Mouse (Mus musculus): Measurements from ENCODE around the gene Wiz. TPM values are rescaled to one million over a fixed set of nuclear protein-coding genes. Genes with fewer than 3 reads are reported as not detected.

The Wiz gene
- polyA plus RNA-seq, 1 experiment from 2014 or later, result 2.7 TPM

DNA sequence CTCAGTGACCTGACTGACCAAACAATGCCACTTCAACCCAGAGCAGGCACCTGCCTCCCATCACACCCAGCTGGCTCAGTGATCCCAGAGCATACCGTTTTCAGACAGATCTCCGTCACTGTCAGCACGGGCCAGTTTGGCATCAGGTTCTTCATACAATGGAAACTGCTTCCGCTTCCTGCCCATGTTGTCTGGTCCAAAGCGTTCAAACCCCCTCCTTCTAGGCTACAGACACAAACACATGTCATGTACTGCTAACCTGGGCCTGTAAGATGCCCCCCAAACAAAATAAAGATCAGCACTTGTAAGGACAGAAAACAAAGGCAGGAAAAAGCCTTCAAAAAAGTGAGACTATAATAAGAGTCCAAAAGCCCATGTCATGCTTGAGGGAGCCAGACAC, 73.7 kb downstream of the Wiz start:
- WGBS (ENCODE audit: insufficient replicate concordance), result 91% methylated on average over 5 of the region's 5 CpGs
- no peak overlapping the region for H3K27ac ChIP-seq (ENCODE audit: low read depth)
- H3K9ac ChIP-seq (replicated peaks), result no peak overlapping the region
- H3K4me3 ChIP-seq (ENCODE audit: low read depth, low read length), result no peak overlapping the region
- peaks cover 71% of the 10 kb centered on the region for H3K36me3 ChIP-seq (replicated peaks; ENCODE audit: insufficient read depth, low read length)
- no peaks in the 10 kb centered on the region for H3K9me3 ChIP-seq (ENCODE audit: low read length)
- TF ChIP-seq CTCF (IDR thresholded peaks at IDR 0.05; ENCODE audit: low read depth) (no peak), EP300 (IDR thresholded peaks at IDR 0.05; ENCODE audit: low read depth) (no peak)
- no peak for DNase-seq
- ATAC-seq, result no peak
- no peaks in the 10 kb centered on the region for H3K27me3 ChIP-seq (ENCODE audit: insufficient read depth, low read length)
- H3K4me1 ChIP-seq (ENCODE audit: insufficient read depth), result peaks cover 11% of the 10 kb centered on the region; the same call in 1 of the 2 replicates
- no peak overlapping the region for H3K4me2 ChIP-seq (ENCODE audit: low read depth, low read length)

DNA sequence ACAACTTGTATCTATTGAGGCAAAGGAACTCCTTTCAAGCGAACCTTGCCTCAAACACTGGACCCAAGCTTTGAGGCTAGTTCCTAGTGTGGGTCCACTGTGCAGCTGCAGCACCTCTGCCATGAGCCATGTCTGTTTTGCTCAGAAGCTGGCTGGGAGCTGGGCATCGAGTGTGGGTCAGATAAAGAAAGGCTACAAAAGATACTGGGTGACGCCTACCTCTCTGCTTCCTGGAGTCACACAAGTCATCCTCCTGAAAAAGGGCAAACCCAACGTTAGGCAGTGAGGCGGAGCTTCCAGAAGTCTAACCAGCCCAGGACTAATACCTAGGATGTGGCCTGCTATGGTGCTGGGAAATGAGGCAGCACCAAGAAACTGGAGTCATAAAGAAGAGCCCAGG, 75.3 kb downstream of the Wiz start:
- DNase-seq (no peak), ATAC-seq (no peak)
- TF ChIP-seq EP300 (IDR thresholded peaks at IDR 0.05; ENCODE audit: low read depth) (no peak), CTCF (IDR thresholded peaks at IDR 0.05; ENCODE audit: low read depth) (no peak)
- no peaks in the 10 kb centered on the region for H3K9me3 ChIP-seq (ENCODE audit: low read length)
- no peak overlapping the region for H3K9ac ChIP-seq (replicated peaks)
- no peak overlapping the region for H3K4me2 ChIP-seq (ENCODE audit: low read depth, low read length)
- H3K36me3 ChIP-seq (replicated peaks; ENCODE audit: insufficient read depth, low read length), result peaks cover 88% of the 10 kb centered on the region
- H3K4me1 ChIP-seq (ENCODE audit: insufficient read depth), result 0 out of 2 replicates have a peak, but pooled peaks cover 1% of the 10 kb centered on the region
- H3K4me3 ChIP-seq (ENCODE audit: low read depth, low read length), result no peak overlapping the region
- no peaks in the 10 kb centered on the region for H3K27me3 ChIP-seq (ENCODE audit: insufficient read depth, low read length)
- 54% methylated on average over 5 of the region's 5 CpGs for WGBS (ENCODE audit: insufficient replicate concordance)
- no peak overlapping the region for H3K27ac ChIP-seq (ENCODE audit: low read depth)

DNA sequence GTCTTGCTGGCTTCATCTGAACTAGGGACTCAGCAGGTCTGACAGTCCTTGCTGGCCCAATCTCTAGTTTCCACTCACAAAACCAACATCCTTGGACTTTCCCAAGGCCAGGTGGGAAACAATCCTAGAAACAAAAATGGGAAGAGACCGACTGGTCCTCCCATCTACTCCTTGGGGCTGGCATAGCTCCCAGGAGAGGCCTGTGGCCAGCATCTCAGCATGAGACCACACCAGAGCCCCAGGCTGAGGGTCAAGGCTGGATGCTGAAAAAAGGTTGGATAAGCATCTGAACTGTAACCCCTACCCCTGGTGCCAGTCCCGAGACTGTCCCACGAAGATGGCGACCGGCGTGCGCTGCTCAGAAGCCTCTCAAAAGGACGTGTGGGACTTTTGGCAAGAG, 76.4 kb downstream of the Wiz start:
- H3K4me1 ChIP-seq (ENCODE audit: insufficient read depth), result no peaks in the 10 kb centered on the region
- no peak overlapping the region for H3K9ac ChIP-seq (replicated peaks)
- 92% methylated on average over 8 of the region's 8 CpGs for WGBS (ENCODE audit: insufficient replicate concordance)
- no peaks in the 10 kb centered on the region for H3K27me3 ChIP-seq (ENCODE audit: insufficient read depth, low read length)
- ATAC-seq (no peak), DNase-seq (no peak)
- TF ChIP-seq CTCF (IDR thresholded peaks at IDR 0.05; ENCODE audit: low read depth) (no peak), EP300 (IDR thresholded peaks at IDR 0.05; ENCODE audit: low read depth) (no peak)
- no peak overlapping the region for H3K4me2 ChIP-seq (ENCODE audit: low read depth, low read length)
- no peaks in the 10 kb centered on the region for H3K9me3 ChIP-seq (ENCODE audit: low read length)
- H3K27ac ChIP-seq (ENCODE audit: low read depth), result no peak overlapping the region
- H3K36me3 ChIP-seq (replicated peaks; ENCODE audit: insufficient read depth, low read length), result peaks cover 98% of the 10 kb centered on the region
- H3K4me3 ChIP-seq (ENCODE audit: low read depth, low read length), result no peak overlapping the region

DNA sequence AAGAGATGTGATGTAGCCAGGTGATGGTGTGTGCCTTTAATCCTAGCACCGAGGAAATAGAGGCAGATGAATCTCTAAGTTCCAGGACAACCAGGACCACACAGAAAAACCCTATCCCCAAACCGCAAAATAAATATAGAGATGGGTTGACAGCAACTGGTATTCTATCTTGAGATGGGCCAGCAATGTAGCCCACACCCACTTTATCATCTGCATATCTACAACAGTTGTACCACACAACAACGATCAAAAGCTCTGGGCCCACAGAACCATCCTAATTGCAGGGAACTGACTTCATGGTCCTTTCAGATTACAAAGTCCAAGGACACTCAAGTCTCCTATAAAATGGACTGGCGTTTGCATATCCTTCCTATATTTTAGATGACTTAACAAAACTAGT, 81.3 kb downstream of the Wiz start:
- WGBS (ENCODE audit: insufficient replicate concordance), result 62% methylated on average over 4 of the region's 4 CpGs
- DNase-seq (no peak), ATAC-seq (no peak)

More for the DNA sequence above, 81.3 kb downstream of the Wiz start:
- Histone ChIP-seq H3K4me1 (ENCODE audit: insufficient read depth) (no peaks in the 10 kb centered on the region), H3K9me3 (ENCODE audit: low read length) (no peaks in the 10 kb centered on the region), H3K27me3 (ENCODE audit: insufficient read depth, low read length) (no peaks in the 10 kb centered on the region), H3K4me2 (ENCODE audit: low read depth, low read length) (no peak overlapping the region), H3K36me3 (replicated peaks; ENCODE audit: insufficient read depth, low read length) (peaks cover 88% of the 10 kb centered on the region), H3K27ac (ENCODE audit: low read depth) (no peak overlapping the region), H3K9ac (replicated peaks) (no peak overlapping the region), H3K4me3 (ENCODE audit: low read depth, low read length) (no peak overlapping the region)
- no peak for TF ChIP-seq CTCF (IDR thresholded peaks at IDR 0.05; ENCODE audit: low read depth)
- no peak for TF ChIP-seq EP300 (IDR thresholded peaks at IDR 0.05; ENCODE audit: low read depth)

Small RNA genes lying within 50 kb of the gene (microRNA-seq; reads per million reads assigned to microRNA genes)
- not detected for gene Gm22201

Other genes starting within 250 kb of the Wiz start
- 0.20 and 0.26 TPM in 2 replicates for gene Notch3, start 222.6 kb downstream of the Wiz start, polyA plus RNA-seq (2015; fragmentation: Nextera tagmentation; extraction: Ambion mirVana)
- gene Ephx3, start 199.9 kb downstream of the Wiz start, polyA plus RNA-seq (2015; fragmentation: Nextera tagmentation; extraction: Ambion mirVana), result not detected in 2 replicates
- 20.2 and 20.7 TPM in 2 replicates for gene Brd4, start 104.7 kb downstream of the Wiz start, polyA plus RNA-seq (2015; fragmentation: Nextera tagmentation; extraction: Ambion mirVana)
- 14.5 and 17.3 TPM in 2 replicates for gene Akap8, start 68.2 kb downstream of the Wiz start, polyA plus RNA-seq (2015; fragmentation: Nextera tagmentation; extraction: Ambion mirVana)
- 21.5 and 23.8 TPM in 2 replicates for gene Akap8l, start 38.8 kb downstream of the Wiz start, polyA plus RNA-seq (2015; fragmentation: Nextera tagmentation; extraction: Ambion mirVana)
- gene Rasal3, start 14.1 kb upstream of the Wiz start, polyA plus RNA-seq (2015; fragmentation: Nextera tagmentation; extraction: Ambion mirVana), result 2.9 and 3.1 TPM in 2 replicates
- gene Pglyrp2, start 34.7 kb upstream of the Wiz start, polyA plus RNA-seq (2015; fragmentation: Nextera tagmentation; extraction: Ambion mirVana), result 48.4 and 53.7 TPM in 2 replicates
- 0.22 and 0.32 TPM in 2 replicates for gene Cyp4f39, start 63.3 kb upstream of the Wiz start, polyA plus RNA-seq (2015; fragmentation: Nextera tagmentation; extraction: Ambion mirVana)
- 2.7 and 2.9 TPM in 2 replicates for gene Cyp4f17, start 116.6 kb upstream of the Wiz start, polyA plus RNA-seq (2015; fragmentation: Nextera tagmentation; extraction: Ambion mirVana)
- gene Cyp4f16, start 147.1 kb upstream of the Wiz start, polyA plus RNA-seq (2015; fragmentation: Nextera tagmentation; extraction: Ambion mirVana), result 5.9 and 6.9 TPM in 2 replicates
- gene Cyp4f37, start 231.9 kb upstream of the Wiz start, polyA plus RNA-seq (2015; fragmentation: Nextera tagmentation; extraction: Ambion mirVana), result not detected in 2 replicates

Data from liver, postnatal 0 days (tissue).